Mouse (Mus musculus): ENCODE measurements at regions not wholly inside any gene's neighbourhood (a gene's known extent, or its start where the extent isn't known, plus 50 kb on each side); places are given as distances from the start of the nearest gene placed in this dataset.

- no peak for DNase-seq
Observed at GRCm38 (mm10) chr1:76130353-76130752, 584.3 kb downstream of the Slc4a3 start.

DNA sequence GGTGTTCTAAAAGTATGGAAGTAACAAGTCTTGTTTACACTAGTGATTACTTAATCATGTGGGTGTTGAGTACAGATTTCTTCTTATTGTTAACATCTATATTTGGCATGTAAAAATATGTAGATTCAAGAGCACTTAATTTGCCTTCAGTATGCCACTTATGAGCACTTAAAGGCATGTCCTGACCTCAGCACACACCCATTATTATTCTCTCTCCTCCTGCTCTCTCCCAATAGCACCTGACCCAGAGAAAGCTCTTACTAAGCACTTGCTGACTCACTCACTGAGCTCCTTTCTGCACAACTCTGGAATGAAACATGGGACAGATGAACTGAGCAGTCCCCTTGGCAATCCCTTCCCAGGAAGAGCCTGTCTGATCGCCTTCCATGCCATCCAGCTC, 590.7 kb downstream of the Slc4a3 start:
- no peak for DNase-seq

DNA sequence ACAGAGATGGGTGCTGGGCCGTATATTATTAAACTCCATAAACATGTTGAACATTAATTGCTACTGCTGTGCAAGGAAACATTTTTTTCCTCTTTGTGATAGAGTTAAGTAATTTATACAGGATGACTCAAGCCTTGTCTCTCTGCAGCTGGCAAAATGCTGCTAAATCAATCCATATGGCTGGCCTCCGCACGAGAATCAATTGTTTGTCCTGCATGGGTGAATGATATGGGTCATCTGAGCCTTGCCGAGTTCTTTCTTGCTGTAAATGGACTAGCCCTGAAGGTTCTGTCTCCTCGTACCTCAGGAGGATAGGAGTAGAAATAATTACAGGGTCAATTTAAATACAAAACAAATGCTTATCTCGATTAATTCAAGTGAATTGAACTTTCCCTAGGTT, 591.6 kb downstream of the Slc4a3 start:
- no peak for DNase-seq

GRCm38 (mm10) chr1:76143516-76143915, 597.5 kb downstream of the Slc4a3 start:
- DNase-seq = no peak

DNA sequence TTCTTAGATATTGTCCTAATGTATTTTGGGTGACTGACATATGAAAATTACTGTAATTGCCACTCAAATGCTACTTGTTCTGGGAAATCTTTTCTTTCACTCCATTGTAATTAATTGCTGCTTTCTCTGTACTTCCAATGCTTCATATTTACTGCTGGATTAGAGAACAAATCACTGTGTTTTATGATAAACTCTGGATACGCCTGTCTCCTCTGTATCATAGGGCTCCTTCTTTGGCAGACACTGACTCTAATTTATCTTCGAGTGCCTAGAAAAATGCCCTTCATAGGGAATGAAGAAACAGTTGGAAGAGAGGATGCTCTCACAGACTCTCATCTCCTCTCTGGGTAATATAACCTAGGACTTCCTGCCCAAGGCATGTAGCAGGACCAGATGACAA, 602.9 kb downstream of the Slc4a3 start:
- DNase-seq = no peak

DNA sequence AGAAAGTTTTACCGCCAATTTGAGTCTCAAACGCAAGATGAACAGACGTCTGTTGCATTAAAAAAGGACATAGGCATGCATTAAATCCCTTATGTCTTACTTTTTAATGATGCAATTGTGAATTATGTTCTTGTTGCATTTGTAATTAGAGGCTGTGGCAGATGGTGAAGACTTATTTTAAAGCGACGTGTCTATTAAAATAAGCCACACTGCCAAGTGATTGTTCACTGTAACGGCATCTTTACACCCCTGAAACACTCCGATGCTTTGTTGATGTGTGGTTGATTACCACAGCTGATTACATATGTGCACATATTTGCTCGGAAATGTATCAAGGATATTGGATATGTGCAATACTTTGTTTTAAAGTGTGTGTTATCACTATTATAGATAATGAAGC, 610.2 kb downstream of the Slc4a3 start:
- DNase-seq = no peak

- DNase-seq = peak; percentile 17
Observed at GRCm38 (mm10) chr1:76167486-76167885, 621.4 kb downstream of the Slc4a3 start.

GRCm38 (mm10) chr1:76181181-76181580, 635.1 kb downstream of the Slc4a3 start:
- DNase-seq = no peak

DNA sequence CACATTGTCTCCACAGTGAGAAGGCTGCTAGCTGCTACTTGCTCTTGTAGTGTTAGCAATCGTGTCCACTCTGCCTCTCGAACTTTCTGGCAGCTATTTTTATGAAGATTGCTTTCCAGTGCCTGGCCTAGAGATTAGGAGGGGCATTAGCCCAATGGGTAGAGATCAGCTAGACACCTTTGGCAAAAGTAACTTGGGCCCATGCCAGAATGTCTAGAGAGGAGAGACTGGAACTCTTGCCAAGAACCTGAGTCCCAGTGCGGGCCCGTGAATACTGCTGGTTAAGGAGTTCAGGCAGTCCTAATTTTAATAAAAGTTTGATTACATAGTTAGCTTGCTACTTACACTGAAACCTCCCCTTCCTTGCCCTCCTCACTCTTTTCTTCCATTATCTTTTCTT, 648.8 kb downstream of the Slc4a3 start:
- DNase-seq = peak; percentile 17

DNA sequence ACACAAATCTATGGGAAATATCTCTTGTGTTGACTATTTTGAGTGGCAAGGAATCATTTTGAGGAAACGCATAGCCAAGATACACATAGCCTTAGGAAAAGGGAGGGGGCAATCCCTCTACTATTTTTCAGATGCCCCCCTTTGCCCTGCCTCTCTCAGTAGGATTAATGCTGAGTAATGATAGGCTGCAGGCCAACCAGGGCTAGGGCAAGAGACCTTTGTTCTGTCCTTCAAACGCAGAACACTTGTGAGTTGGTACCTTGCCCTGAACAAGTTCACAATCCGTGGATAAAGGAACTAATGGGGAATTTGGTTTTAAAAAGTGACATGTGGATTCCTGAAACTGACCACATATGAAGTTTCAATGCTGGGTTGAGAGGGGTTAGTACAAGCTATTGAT, 651.6 kb downstream of the Slc4a3 start:
- DNase-seq = no peak

DNA sequence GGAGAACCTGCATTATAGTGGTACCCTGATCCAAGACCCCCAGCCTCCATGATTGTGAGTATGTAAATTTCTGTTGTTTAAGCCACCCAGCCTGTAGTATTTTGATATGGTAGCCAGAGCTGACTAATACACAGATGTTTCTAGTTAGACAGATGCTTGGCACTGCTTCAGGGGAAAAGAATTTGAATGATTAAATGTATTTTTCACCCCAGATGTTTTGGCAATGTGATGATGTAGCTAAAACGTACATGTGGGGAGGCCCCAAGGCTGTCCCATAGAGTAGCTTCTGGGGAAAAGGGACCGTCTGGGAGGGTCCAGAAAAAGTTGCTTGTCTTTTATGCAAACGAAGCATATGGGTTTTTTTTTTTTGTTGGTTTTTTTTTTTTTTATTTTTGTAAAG, 654.8 kb downstream of the Slc4a3 start:
- no peak for DNase-seq

- no peak for DNase-seq
Observed at GRCm38 (mm10) chr1:76212486-76212885, 666.4 kb downstream of the Slc4a3 start.

DNA sequence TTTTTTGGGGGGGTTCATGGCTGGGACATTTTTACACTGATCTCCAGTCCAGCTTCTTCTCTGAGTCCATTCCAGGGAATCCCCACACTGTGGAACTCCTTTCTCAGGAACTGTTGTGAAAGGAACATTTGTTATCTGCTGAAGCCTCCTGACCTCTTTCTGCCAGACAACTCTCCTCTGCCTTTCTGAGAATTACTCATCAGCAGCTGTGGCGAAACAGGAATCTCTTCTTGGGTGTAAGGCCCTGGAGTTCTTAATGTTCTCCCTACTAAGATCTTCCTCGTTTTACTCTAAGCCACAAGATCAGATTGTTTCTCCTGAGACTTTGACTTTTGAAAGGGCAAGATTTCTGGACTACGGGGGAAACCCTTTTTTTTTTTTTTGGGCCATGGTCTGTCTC, 698.7 kb downstream of the Slc4a3 start:
- DNase-seq = no peak

- DNase-seq = no peak
Observed at GRCm38 (mm10) chr1:76246181-76246796, 700.2 kb downstream of the Slc4a3 start.

GRCm38 (mm10) chr1:76247126-76247525, 701.1 kb downstream of the Slc4a3 start:
- no peak for DNase-seq

- DNase-seq = no peak
Observed at GRCm38 (mm10) chr1:76258217-76258616, 712.2 kb downstream of the Slc4a3 start.

DNA sequence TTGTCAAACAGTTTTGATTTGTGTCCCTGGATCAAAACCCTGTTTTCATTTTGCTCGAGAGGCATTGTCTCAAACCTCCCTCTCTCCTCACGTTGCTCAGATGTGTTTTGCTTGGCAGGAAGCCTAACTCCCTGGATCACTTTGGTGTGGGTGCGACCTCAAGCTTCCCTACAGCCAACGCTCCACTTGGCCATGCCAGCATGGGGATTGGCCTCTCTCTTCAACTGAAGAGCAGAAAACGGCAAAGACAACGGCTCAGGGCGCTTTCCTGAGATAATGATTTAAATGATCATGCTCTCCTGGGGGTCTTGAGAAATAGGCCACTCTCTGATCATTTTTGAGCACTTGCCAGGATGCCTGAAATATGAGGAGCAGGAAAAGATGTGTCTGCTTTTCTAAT, 730.1 kb downstream of the Slc4a3 start:
- peak; percentile 56 for DNase-seq

DNA sequence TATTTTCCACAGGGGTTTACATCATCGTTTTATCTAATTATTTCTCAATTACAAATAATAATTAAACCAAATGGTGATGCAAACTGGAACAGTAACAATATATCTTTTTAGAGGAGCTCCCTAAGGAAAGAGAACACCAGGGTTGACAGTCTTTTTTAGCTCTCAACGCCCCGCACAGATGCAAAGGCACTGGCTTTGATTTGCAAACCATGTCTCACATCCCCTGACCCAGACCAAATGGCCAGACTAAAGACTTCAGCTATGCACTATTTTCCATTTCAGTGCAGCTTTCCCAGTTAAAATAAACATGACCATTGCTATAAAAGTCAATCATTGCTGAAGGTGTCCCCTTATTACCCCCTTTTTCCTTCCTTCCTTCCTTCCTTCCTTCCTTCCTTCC, 730.6 kb downstream of the Slc4a3 start:
- DNase-seq = no peak

- DNase-seq = peak; percentile 31
Observed at GRCm38 (mm10) chr1:76283322-76283721, 737.3 kb downstream of the Slc4a3 start.

DNA sequence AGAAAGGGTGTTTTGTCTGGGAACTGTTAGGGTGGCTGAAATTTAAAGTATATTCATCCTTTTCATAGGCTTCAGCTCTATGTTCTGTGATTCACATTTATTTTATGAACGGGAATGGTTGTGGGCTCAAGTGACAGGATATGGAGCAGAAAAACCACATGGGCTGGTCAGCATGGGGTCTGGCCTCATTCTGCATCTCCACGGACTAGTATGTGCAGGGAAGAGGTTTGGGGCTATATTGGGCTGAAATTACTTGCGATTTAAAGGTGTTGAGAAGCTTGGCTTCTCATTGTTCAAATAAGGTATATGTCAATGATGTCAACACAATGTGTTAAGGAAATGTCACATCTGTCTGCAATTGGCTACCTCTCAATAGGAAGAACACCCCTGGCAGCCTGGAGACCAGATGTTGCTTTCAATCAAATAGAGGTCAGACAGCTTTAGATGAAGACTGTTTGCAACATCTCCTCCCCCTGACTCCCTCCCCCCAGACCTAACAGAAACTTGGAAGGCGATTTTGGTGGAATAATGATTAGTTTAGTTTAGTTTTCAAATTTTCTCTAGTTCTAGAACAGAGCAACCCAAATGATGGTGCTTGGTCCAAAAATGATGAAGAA, 777.0 kb downstream of the Slc4a3 start:
- DNase-seq = no peak

GRCm38 (mm10) chr1:76323592-76323991, 777.5 kb downstream of the Slc4a3 start:
- DNase-seq = no peak

DNA sequence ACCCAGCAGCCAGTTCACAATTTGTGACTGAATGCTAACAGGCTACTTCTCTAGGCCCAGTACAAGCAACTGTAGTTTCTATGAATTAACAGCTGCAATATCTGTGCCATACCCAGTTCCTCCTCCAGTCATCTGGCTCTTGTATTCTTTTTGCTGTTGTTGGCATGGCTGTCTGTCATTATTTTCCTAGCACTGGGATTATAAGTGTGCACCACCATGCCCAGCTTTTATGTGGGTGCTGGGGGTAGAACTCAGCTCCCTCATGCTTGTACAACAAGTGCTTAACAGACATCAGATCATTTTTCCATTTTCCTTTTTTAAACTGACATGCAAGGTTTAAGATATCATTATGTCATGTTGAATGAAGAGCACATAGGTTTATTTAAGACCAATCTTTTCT, 789.9 kb downstream of the Slc4a3 start:
- no peak for DNase-seq

DNA sequence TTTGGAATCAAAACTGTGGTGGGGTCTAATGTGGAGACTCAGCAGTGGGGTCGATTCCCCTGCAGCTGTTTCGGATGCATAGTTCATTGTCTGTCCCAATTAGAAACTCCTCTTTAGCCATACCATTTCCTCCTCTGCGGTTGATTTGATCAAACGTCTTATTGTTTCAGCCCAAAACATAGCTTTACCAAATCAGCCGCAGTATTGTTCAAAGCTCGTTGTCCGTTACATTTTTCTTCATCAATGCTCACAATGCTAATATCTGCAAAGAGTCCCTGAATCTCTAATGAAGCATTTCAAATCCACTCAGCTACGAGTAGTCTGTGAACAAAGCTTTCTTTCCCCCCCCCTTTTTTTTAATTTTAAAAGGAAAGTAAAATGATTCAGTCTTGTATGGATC, 816.0 kb downstream of the Slc4a3 start:
- DNase-seq = no peak

- DNase-seq = peak; percentile 75
Observed at GRCm38 (mm10) chr1:76373931-76374330, 827.9 kb downstream of the Slc4a3 start.

GRCm38 (mm10) chr1:76378154-76378553, 832.1 kb downstream of the Slc4a3 start:
- DNase-seq = no peak

Measured in kidney, postnatal 14 days (tissue).